Mouse (Mus musculus) midbrain, embryonic 16.5 days (tissue): ENCODE results near the gene Rnpep. TPM values are rescaled to one million over a fixed set of nuclear protein-coding genes. Genes with fewer than 3 reads are reported as not detected.

Experiments
- ATAC-seq: fragments of 200-750 bp; cut with Nextera tagmentation; 2 replicates; pipeline ENCODE4 v1.8.0; 2017; ENCODE audit warnings: moderate TSS enrichment
- H3K27ac ChIP-seq: fragments of 300-500 bp; sonication (generic); 2 replicates; pipeline ENCODE4 v1.5.1; 2014; ENCODE audit warnings: mild to moderate bottlenecking, low read length, mixed read lengths
- H3K27me3 ChIP-seq: fragments of 300-500 bp; sonication (generic); 2 replicates; pipeline ENCODE4 v1.6.1; 2014; ENCODE audit warnings: low read depth, low read length, mixed read lengths; ENCODE audit not compliant: control insufficient read depth, insufficient read depth
- H3K36me3 ChIP-seq: fragments of 300-500 bp; sonication (generic); 2 replicates; pipeline ENCODE4 v1.6.1; 2014; ENCODE audit warnings: mild to moderate bottlenecking, low read length, moderate library complexity, mixed read lengths; ENCODE audit not compliant: control insufficient read depth, insufficient read depth
- H3K4me1 ChIP-seq: fragments of 300-500 bp; sonication (generic); 2 replicates; pipeline ENCODE4 v1.6.1; 2014; ENCODE audit warnings: mild to moderate bottlenecking, low read length, mixed read lengths; ENCODE audit not compliant: control insufficient read depth, insufficient read depth
- H3K4me2 ChIP-seq: fragments of 300-500 bp; sonication (generic); 2 replicates; pipeline ENCODE4 v1.6.1; 2014; ENCODE audit warnings: mild to moderate bottlenecking, low read length, mixed read lengths
- H3K4me3 ChIP-seq: fragments of 300-500 bp; sonication (generic); 2 replicates; pipeline ENCODE4 v1.5.1; 2014; ENCODE audit warnings: low read depth, mild to moderate bottlenecking, low read length, moderate library complexity, mixed read lengths
- H3K9ac ChIP-seq: fragments of 300-500 bp; sonication (generic); 2 replicates; pipeline ENCODE4 v1.6.1; 2014; ENCODE audit warnings: low read depth, low read length, mixed read lengths
- H3K9me3 ChIP-seq: fragments of 300-500 bp; sonication (generic); replicated peaks from 2 replicates; pipeline ENCODE4 v1.6.1; 2014; ENCODE audit warnings: mild to moderate bottlenecking, low read length, mixed read lengths; ENCODE audit not compliant: control insufficient read depth, poor library complexity, severe bottlenecking
- WGBS: fragments of 180-500 bp; shearing (Covaris S2); extraction: QIAGEN DNeasy Blood & Tissue Kit; methylation state at CpG from one replicate; pipeline ENCODE4 v1.1.7; 2014; 5-methylcytosine and 5-hydroxymethylcytosine counted together
- polyA plus RNA-seq: library from polyadenylated mRNA; unstranded; fragments of >200 nt; fragmentation: Nextera tagmentation; extraction: Ambion mirVana; gene quantifications from 2 replicates; pipeline ENCODE4 v1.2.1, GENCODE M21; 2015

Rnpep gene
- polyA plus RNA-seq, 1 experiment from 2014 or later, result 102 TPM

DNA sequence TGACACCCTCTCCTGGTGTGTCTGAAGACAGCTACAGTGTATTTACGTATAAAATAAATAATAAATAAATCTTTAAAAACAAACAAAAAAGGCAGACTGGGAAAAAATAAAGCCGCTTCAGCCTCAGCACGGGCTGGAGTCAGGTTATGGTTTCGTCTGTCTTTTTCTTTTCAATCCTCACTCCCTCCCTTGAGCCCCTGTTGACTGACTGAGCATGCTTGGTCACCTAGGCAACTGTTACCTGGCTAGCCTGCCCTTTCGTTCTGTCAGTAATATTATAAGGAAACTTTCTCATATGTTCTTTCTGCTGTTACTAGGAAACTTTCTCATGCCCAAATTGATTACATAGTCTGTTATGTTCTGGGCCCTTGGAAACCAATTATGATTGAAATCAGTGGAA lies 7.0 kb upstream of the Rnpep start:
- ATAC-seq, result peak; percentile 77; the same call in 1 of the 2 replicates
- Histone ChIP-seq H3K9me3 (no peaks in the 10 kb centered on the region), H3K27me3 (no peaks in the 10 kb centered on the region), H3K9ac (no peak overlapping the region), H3K4me2 (no peak overlapping the region), H3K36me3 (peaks cover 5% of the 10 kb centered on the region), H3K27ac (peak overlapping the region; percentile 33; the same call in 1 of the 2 replicates), H3K4me1 (no peaks in the 10 kb centered on the region; the same call in 1 of the 2 replicates), H3K4me3 (no peak overlapping the region)
- WGBS, result 66% methylated on average over 5 of the region's 5 CpGs

DNA sequence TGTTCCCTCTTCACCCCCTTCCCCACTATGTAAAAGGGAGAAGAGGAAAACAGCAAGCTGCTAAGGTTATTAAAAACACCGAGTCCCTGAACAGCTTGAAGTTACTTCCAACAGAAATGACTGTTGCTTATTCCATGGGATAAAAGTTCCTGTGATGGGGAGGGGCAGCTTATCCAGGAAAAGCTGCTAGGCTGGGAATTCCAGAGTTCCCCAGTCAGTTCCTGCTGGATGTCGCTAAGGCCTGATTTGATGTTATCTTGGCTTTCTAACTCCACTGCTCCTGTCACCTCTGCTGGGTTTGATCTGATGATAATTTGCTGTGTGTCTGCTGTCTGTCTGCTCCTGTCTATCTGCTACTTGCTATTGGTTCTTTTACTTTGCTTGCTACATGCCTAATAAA lies 2.4 kb upstream of the Rnpep start:
- no peak overlapping the region for H3K4me2 ChIP-seq
- no peak overlapping the region for H3K9ac ChIP-seq
- WGBS, result 76% methylated on average over 2 of the region's 2 CpGs
- H3K36me3 ChIP-seq, result no peaks in the 10 kb centered on the region
- H3K27me3 ChIP-seq, result no peaks in the 10 kb centered on the region
- no peak overlapping the region for H3K4me3 ChIP-seq
- ATAC-seq, result no peak
- H3K27ac ChIP-seq, result no peak overlapping the region
- H3K9me3 ChIP-seq, result no peaks in the 10 kb centered on the region
- H3K4me1 ChIP-seq, result peaks cover 7% of the 10 kb centered on the region

GRCm38 (mm10) chr1:135283287-135283825 lies 528 bp downstream of the Rnpep start:
- Histone ChIP-seq H3K9ac (peak overlapping the region; percentile 96), H3K4me2 (peak overlapping the region; percentile 68), H3K36me3 (no peaks in the 10 kb centered on the region), H3K4me1 (peaks cover 12% of the 10 kb centered on the region), H3K27ac (peak overlapping the region; percentile 92), H3K4me3 (peak overlapping the region; percentile 87), H3K27me3 (no peaks in the 10 kb centered on the region), H3K9me3 (no peaks in the 10 kb centered on the region)
- WGBS, result under 1% methylated on average over 35 of the region's 48 CpGs
- peak; percentile 77 for ATAC-seq

- Histone ChIP-seq H3K4me2 (peak overlapping the region; percentile 68), H3K36me3 (no peaks in the 10 kb centered on the region), H3K9me3 (no peaks in the 10 kb centered on the region), H3K27ac (peak overlapping the region; percentile 92), H3K4me1 (peaks cover 12% of the 10 kb centered on the region), H3K4me3 (peak overlapping the region; percentile 87), H3K9ac (peak overlapping the region; percentile 96), H3K27me3 (no peaks in the 10 kb centered on the region)
- ATAC-seq, result no peak
- WGBS, result 40% methylated on average over 13 of the region's 13 CpGs
Measured at GRCm38 (mm10) chr1:135282536-135283286, 1.2 kb downstream of the Rnpep start.

DNA sequence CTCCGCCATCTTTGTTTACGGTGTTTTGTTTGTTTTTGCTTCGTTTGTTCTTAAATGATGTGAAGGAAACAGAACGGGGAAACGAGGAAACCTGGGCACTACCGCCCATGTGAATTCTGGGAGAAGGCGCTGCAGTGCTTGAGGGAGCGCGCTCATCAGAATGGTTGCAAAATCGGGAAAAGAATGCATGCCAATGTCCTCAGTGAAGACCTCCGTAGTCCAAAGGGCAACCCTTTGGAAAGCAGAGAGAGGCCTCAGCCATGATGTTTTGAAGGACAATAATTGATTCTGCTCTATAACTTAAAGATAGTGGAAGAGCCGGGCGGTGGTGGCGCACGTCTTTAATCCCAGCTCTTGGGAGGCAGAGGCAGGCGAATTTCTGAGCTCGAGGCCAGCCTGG lies 2.0 kb downstream of the Rnpep start:
- H3K27ac ChIP-seq, result no peak overlapping the region
- no peaks in the 10 kb centered on the region for H3K9me3 ChIP-seq
- H3K4me3 ChIP-seq, result no peak overlapping the region
- WGBS, result 95% methylated on average over 17 of the region's 17 CpGs
- ATAC-seq, result no peak
- H3K9ac ChIP-seq, result no peak overlapping the region
- H3K27me3 ChIP-seq, result no peaks in the 10 kb centered on the region
- peaks cover 6% of the 10 kb centered on the region for H3K36me3 ChIP-seq
- no peak overlapping the region for H3K4me2 ChIP-seq
- H3K4me1 ChIP-seq, result peaks cover 12% of the 10 kb centered on the region

DNA sequence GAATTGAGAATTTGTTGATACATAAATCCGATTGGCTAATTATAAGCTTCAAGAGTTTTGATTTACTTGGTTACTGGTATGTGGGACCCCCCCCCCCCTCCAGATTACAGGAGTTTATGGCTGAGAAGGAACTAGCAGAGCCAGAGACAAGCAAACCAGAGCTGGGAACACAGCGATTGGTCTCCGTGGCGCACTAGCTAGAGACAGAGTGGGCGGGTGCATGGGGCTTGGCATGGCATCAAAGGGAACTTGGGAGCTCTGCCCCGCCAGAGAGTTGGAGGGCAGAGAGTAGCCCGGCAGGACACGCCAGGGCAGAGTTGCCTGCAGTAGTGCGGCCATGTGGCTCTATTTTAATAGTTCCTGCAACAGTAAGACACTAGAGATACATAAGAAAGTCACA lies 3.2 kb downstream of the Rnpep start:
- ATAC-seq, result no peak

DNA sequence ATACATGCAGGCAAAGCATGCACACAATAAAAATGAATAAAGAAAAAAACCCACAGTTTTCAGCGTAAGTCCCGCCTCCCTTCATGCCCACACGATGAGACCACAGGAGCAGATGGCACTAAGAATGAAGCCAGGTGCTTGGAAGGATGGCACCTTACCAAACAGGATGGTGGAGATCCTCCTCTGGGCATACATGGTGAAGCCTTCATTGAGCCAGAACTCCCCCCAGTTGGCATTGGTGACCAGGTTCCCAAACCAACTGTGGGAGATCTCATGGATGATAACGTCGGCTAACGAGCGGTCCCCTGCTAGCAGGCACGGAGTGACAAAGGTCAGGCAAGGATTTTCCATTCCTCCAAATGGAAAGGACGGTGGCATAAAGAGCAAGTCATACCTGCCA lies 12.5 kb downstream of the Rnpep start:
- Histone ChIP-seq H3K27me3 (no peaks in the 10 kb centered on the region), H3K4me2 (no peak overlapping the region), H3K4me3 (no peak overlapping the region), H3K9ac (no peak overlapping the region), H3K4me1 (no peaks in the 10 kb centered on the region), H3K9me3 (no peaks in the 10 kb centered on the region), H3K27ac (no peak overlapping the region), H3K36me3 (peaks cover 38% of the 10 kb centered on the region)
- no peak for ATAC-seq
- WGBS, result 91% methylated on average over 9 of the region's 9 CpGs

More for the DNA sequence above, 3.2 kb downstream of the Rnpep start:
- H3K4me1 ChIP-seq, result peaks cover 12% of the 10 kb centered on the region
- H3K9ac ChIP-seq, result no peak overlapping the region
- WGBS, result 71% methylated on average over 9 of the region's 9 CpGs
- no peaks in the 10 kb centered on the region for H3K27me3 ChIP-seq
- peaks cover 15% of the 10 kb centered on the region for H3K36me3 ChIP-seq
- H3K27ac ChIP-seq, result no peak overlapping the region
- H3K4me3 ChIP-seq, result no peak overlapping the region
- H3K4me2 ChIP-seq, result no peak overlapping the region
- no peaks in the 10 kb centered on the region for H3K9me3 ChIP-seq

DNA sequence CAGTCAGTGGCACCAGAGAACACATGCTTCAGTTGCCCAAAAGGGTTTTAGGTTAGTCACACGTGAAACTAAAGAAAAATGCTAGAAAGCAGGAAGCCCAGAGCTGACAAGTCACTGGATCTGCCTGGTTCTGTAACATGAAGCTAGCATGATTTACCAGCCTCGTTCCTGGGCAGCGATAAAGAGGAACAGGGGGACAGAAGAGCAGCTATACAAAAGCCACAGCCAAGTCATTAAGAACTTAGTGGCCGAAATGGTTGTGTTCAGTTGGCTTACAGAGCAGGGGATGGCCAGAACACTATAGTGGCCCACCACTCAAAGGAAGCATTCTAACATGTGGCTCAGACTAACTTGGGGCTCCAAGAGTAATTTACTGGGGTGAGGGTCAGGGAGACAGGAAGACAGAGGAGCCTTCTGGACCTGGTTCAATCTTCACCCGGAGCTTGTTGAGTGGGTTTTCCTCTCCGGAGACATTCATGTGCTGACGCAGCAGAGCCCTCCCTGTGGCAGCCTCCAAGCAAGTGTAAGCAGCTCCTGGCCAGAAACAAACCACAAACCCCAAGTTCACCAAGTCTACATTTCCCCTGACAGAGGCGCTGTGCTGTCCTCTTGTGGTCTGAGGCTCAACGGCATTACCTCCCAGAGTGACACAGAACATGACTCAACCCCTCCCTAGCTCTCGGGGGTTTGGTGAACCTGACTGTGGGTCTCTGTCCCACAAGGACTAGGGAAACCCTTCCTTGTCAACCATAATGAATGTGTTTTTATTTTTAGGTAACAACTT lies 16.0 kb downstream of the Rnpep start:
- Histone ChIP-seq H3K4me1 (no peaks in the 10 kb centered on the region), H3K9me3 (no peaks in the 10 kb centered on the region), H3K36me3 (peaks cover 50% of the 10 kb centered on the region), H3K4me3 (no peak overlapping the region), H3K27me3 (no peaks in the 10 kb centered on the region), H3K9ac (no peak overlapping the region), H3K4me2 (no peak overlapping the region), H3K27ac (no peak overlapping the region)
- ATAC-seq, result no peak
- WGBS, result 92% methylated on average over 10 of the region's 10 CpGs

- Histone ChIP-seq H3K27ac (no peak overlapping the region), H3K4me3 (no peak overlapping the region), H3K9me3 (no peaks in the 10 kb centered on the region), H3K36me3 (peaks cover 41% of the 10 kb centered on the region), H3K4me2 (no peak overlapping the region), H3K4me1 (no peaks in the 10 kb centered on the region), H3K9ac (no peak overlapping the region), H3K27me3 (no peaks in the 10 kb centered on the region)
- 89% methylated on average over 5 of the region's 5 CpGs for WGBS
- no peak for ATAC-seq
Measured at GRCm38 (mm10) chr1:135265834-135266233, 18.1 kb downstream of the Rnpep start.
